30 mouse cellular contexts compared by ENCODE assay signal in the genomic region with DNA sequence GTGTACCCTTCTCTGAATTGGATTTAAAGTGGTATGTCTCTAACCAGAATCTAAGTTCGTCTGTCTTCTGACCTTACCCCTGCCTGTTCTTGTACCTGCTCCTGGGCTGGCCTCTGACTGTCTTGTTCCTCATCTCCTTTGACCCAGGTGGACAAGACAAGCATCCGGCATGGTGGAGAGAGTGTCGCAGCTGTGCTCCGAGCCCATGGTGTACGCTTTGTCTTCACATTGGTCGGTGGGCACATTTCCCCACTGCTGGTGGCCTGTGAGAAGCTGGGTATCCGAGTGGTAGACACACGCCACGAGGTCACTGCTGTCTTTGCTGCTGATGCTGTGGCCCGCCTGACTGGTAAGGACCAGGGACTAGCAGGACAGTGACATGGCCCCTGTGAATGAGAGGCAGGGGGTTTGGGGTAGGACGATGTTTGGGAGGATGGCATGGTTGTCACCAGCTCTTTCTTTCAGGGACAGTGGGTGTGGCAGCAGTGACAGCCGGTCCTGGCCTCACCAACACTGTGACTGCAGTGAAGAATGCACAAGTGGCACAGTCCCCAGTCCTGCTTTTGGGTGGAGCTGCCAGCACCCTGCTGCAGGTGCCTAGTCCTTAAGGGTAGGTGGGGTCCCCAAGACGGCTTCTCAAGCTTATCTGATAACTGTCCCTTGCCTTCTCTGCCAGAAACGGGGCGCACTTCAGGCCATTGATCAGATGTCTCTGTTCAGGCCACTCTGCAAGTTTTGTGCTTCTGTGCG. TPM values are rescaled to one million over a fixed set of nuclear protein-coding genes. Genes with fewer than 3 reads are reported as not detected.
DNase-seq lines count a peak whose midpoint lies in the region; ATAC-seq and TF ChIP-seq lines count a peak whose summit lies in the region.
"Had no signal": no experiment of that assay in that cellular context is flagged by ENCODE, and none has a peak within 500 bp of the region (broad histone marks: within the 10 kb centered on the region; RNA-seq: fewer than 3 reads in every experiment).

No protein-coding gene starts in this region.

- H3K79me2 ChIP-seq in heart, adult 2 months (replicated peaks; ENCODE audit: control insufficient read depth, insufficient read depth, low read length) = no peaks in the 10 kb centered on the region

- no peaks in the 10 kb centered on the region for H3K9me3 ChIP-seq in heart, postnatal 0 days (replicated peaks; ENCODE audit: control insufficient read depth, low read length)
- H3K9me3 ChIP-seq: embryonic facial prominence, embryonic 12.5 days; forebrain, embryonic 13.5 days; hindbrain, embryonic 13.5 days; limb, embryonic 15.5 days; midbrain, embryonic 10.5 days had no signal

- TF ChIP-seq CTCF in heart, adult 2 months (IDR thresholded peaks at IDR 0.05) = no peak
- TF ChIP-seq CTCF in heart, postnatal 0 days (IDR thresholded peaks at IDR 0.05; ENCODE audit: low read depth) = no peak

- H3K9ac ChIP-seq in heart, adult 2 months (ENCODE audit: low read depth, low read length) = no peak overlapping the region
- no peak overlapping the region for H3K9ac ChIP-seq in heart, postnatal 0 days (replicated peaks; ENCODE audit: low read depth, low read length)
- H3K9ac ChIP-seq: embryonic facial prominence, embryonic 12.5 days; forebrain, embryonic 13.5 days had no signal

- TF ChIP-seq POLR2A in heart, adult 2 months (IDR thresholded peaks at IDR 0.05; ENCODE audit: insufficient read depth, low read depth, low read length) = no peak

- H3K27ac ChIP-seq in heart, adult 2 months = no peak overlapping the region
- peak overlapping the region; percentile 98; the same call in 1 of the 2 replicates for H3K27ac ChIP-seq in heart, postnatal 0 days (ENCODE audit: low read depth)
- H3K27ac ChIP-seq: embryonic facial prominence, embryonic 12.5 days; forebrain, embryonic 13.5 days; midbrain, embryonic 10.5 days had no signal

- WGBS in heart, adult 2 months = 93% methylated on average over 16 of the region's 16 CpGs
- WGBS in heart, postnatal 0 days = 90% methylated on average over 16 of the region's 16 CpGs

- no peak overlapping the region for H3K4me3 ChIP-seq in heart, adult 2 months
- no peak overlapping the region for H3K4me3 ChIP-seq in heart, postnatal 0 days (ENCODE audit: low read depth, low read length)
- H3K4me3 ChIP-seq: embryonic facial prominence, embryonic 12.5 days; forebrain, embryonic 13.5 days; layer of hippocampus, adult 2 months had no signal

- no peaks in the 10 kb centered on the region for H3K36me3 ChIP-seq in heart, adult 2 months (ENCODE audit: control insufficient read depth, insufficient read depth, low read length)
- peaks cover 51% of the 10 kb centered on the region for H3K36me3 ChIP-seq in heart, postnatal 0 days (replicated peaks; ENCODE audit: control insufficient read depth, insufficient read depth, low read length)

- peak overlapping the region; percentile 10; the same call in 1 of the 2 replicates for H3K4me2 ChIP-seq in heart, postnatal 0 days (ENCODE audit: low read depth, low read length)

- intact Hi-C loops in heart, adult 2 months (cut with DNase I) = loop anchor here (10.0 kb wide), 1 partner anchor 152 kb away; the partner anchor contains the start of gene Cstb

- ATAC-seq in heart, postnatal 0 days (ENCODE audit: insufficient read depth, low read depth) = no peak
- ATAC-seq: forebrain, embryonic 13.5 days; inflammation-experienced regulatory T-cells, adult 6 months had no signal

- DNase-seq in heart, adult 11 months = peak; percentile 89
- DNase-seq in heart, adult 2 months = no peak
- DNase-seq in heart, postnatal 0 days (ENCODE audit: low spot score) = no peak
- DNase-seq in heart, adult 18-20 months = no peak
- DNase-seq in cerebellum, postnatal 25 days = peak; percentile 46 to 49
- peak; percentile 40 to 49 for DNase-seq in thymus, postnatal 10 days (ENCODE audit: low spot score in 2 of 2)
- DNase-seq in adrenal gland, postnatal 10 days = no peak
- DNase-seq: right cerebral cortex, postnatal 25 days had no signal

- no peaks in the 10 kb centered on the region for H3K27me3 ChIP-seq in heart, adult 2 months (ENCODE audit: control insufficient read depth, insufficient read depth, low read length)
- H3K27me3 ChIP-seq in heart, postnatal 0 days (ENCODE audit: control insufficient read depth, insufficient read depth, low read length) = no peaks in the 10 kb centered on the region
- H3K27me3 ChIP-seq: embryonic facial prominence, embryonic 12.5 days; forebrain, embryonic 13.5 days; hindbrain, embryonic 13.5 days; limb, embryonic 15.5 days had no signal

- no peak for TF ChIP-seq EP300 in heart, adult 2 months (IDR thresholded peaks at IDR 0.05; ENCODE audit: insufficient read depth, low read depth, low read length)
- no peak for TF ChIP-seq EP300 in heart, postnatal 0 days (IDR thresholded peaks at IDR 0.05; ENCODE audit: low read depth)

- H3K4me1 ChIP-seq in heart, adult 2 months (ENCODE audit: control insufficient read depth, insufficient read depth, low read length) = peaks cover 3% of the 10 kb centered on the region
- H3K4me1 ChIP-seq in heart, postnatal 0 days (ENCODE audit: control insufficient read depth, insufficient read depth) = peaks cover 9% of the 10 kb centered on the region

RNA-seq across cellular contexts. Expression of gene Ilvbl, which starts 2.5 kb away (rescaled TPM):
- 10 to 100 TPM; 35.4 to 48.4 TPM for total RNA-seq in heart, adult 2 months (2021)
- polyA plus RNA-seq in heart, adult 2 months (2012; rRNA removed) = 39.9 and 49.3 TPM in 2 replicates
- 58.4 and 62.1 TPM in 2 replicates for total RNA-seq in heart, postnatal 0 days (2014; rRNA removed; ENCODE audit: low replicate concordance)
- 72.2 and 73.7 TPM in 2 replicates for polyA plus RNA-seq in heart, postnatal 0 days (2015; fragmentation: Nextera tagmentation; extraction: Ambion mirVana)
- total RNA-seq in heart, adult 18-20 months (2021) = 10 to 100 TPM; 31.6 to 40.5 TPM
- 10 to 100 TPM; 54.0 to 55.1 TPM for total RNA-seq in adrenal gland, postnatal 10 days (2021)

RNA-seq across cellular contexts. Expression of gene Syde1, which starts 15.2 kb away (rescaled TPM):
- 10 to 100 TPM; 12.3 TPM for total RNA-seq in heart, adult 2 months (2021)
- 17.4 and 20.9 TPM in 2 replicates for polyA plus RNA-seq in heart, adult 2 months (2012; rRNA removed)
- 25.3 and 27.9 TPM in 2 replicates for total RNA-seq in heart, postnatal 0 days (2014; rRNA removed; ENCODE audit: low replicate concordance)
- 7.5 and 8.5 TPM in 2 replicates for polyA plus RNA-seq in heart, postnatal 0 days (2015; fragmentation: Nextera tagmentation; extraction: Ambion mirVana)
- 10 to 100 TPM; 11.0 to 11.5 TPM for total RNA-seq in heart, adult 18-20 months (2021)
- total RNA-seq in adrenal gland, postnatal 10 days (2021) = 10 to 100 TPM; 27.3 to 29.2 TPM

RNA-seq across cellular contexts. Expression of gene Olfr1357, which starts 41.3 kb away (rescaled TPM):
- not detected for total RNA-seq in heart, adult 2 months (2021)
- polyA plus RNA-seq in heart, adult 2 months (2012; rRNA removed) = not detected in 2 replicates
- not detected in 2 replicates for total RNA-seq in heart, postnatal 0 days (2014; rRNA removed; ENCODE audit: low replicate concordance)
- not detected in 2 replicates for polyA plus RNA-seq in heart, postnatal 0 days (2015; fragmentation: Nextera tagmentation; extraction: Ambion mirVana)
- not detected for total RNA-seq in heart, adult 18-20 months (2021)
- total RNA-seq in adrenal gland, postnatal 10 days (2021) = not detected
- total RNA-seq: adrenal gland, postnatal 4 days; gastrocnemius, adult 8-10 months; granulocyte monocyte progenitor cell, adult 5-6 weeks; layer of hippocampus, adult 2 months; layer of hippocampus, postnatal 36 days; left cerebral cortex, postnatal 14 days; midbrain, postnatal 0 days; neutrophil, adult 5-6 weeks had no signal
- polyA plus RNA-seq: C2C12; cortical plate, adult 2 months; embryonic facial prominence, embryonic 12.5 days; erythroblast, embryonic 14.5 days; forebrain, embryonic 13.5 days; hindbrain, embryonic 13.5 days; inflammation-experienced regulatory T-cells, adult 6 months; kidney, adult 2 months; limb, embryonic 15.5 days; lung, embryonic 14.5 days; midbrain, embryonic 10.5 days; midbrain, postnatal 0 days; spleen, adult 2 months; stomach, embryonic 14.5 days had no signal

RNA-seq across cellular contexts. Expression of gene Olfr1358, which starts 59.4 kb away (rescaled TPM):
- total RNA-seq in heart, adult 2 months (2021) = not detected
- polyA plus RNA-seq in heart, adult 2 months (2012; rRNA removed) = not detected in 2 replicates
- not detected in 2 replicates for total RNA-seq in heart, postnatal 0 days (2014; rRNA removed; ENCODE audit: low replicate concordance)
- polyA plus RNA-seq in heart, postnatal 0 days (2015; fragmentation: Nextera tagmentation; extraction: Ambion mirVana) = not detected in 2 replicates
- total RNA-seq in heart, adult 18-20 months (2021) = not detected
- not detected for total RNA-seq in adrenal gland, postnatal 10 days (2021)
- total RNA-seq: adrenal gland, postnatal 4 days; gastrocnemius, adult 8-10 months; granulocyte monocyte progenitor cell, adult 5-6 weeks; layer of hippocampus, adult 2 months; layer of hippocampus, postnatal 36 days; left cerebral cortex, postnatal 14 days; midbrain, postnatal 0 days; neutrophil, adult 5-6 weeks had no signal
- polyA plus RNA-seq: C2C12; cortical plate, adult 2 months; embryonic facial prominence, embryonic 12.5 days; erythroblast, embryonic 14.5 days; forebrain, embryonic 13.5 days; frontal cortex, adult 2 months; hindbrain, embryonic 13.5 days; inflammation-experienced regulatory T-cells, adult 6 months; kidney, adult 2 months; limb, embryonic 15.5 days; lung, embryonic 14.5 days; midbrain, embryonic 10.5 days; midbrain, postnatal 0 days; spleen, adult 2 months; stomach, embryonic 14.5 days had no signal

Comparison
In these comparisons a context has a peak if more than half of its experiments do, and no peak if none do; other contexts are left out.
1. DNase-seq: peak in heart, adult 11 months (single experiment), cerebellum, postnatal 25 days (2 of 2) and thymus, postnatal 10 days (2 of 2); none in heart, adult 2 months (0 of 2), heart, postnatal 0 days (single experiment), heart, adult 18-20 months (0 of 2) and adrenal gland, postnatal 10 days (single experiment).